ENCODE assay signal across 8 mouse cellular contexts in the genomic region with DNA sequence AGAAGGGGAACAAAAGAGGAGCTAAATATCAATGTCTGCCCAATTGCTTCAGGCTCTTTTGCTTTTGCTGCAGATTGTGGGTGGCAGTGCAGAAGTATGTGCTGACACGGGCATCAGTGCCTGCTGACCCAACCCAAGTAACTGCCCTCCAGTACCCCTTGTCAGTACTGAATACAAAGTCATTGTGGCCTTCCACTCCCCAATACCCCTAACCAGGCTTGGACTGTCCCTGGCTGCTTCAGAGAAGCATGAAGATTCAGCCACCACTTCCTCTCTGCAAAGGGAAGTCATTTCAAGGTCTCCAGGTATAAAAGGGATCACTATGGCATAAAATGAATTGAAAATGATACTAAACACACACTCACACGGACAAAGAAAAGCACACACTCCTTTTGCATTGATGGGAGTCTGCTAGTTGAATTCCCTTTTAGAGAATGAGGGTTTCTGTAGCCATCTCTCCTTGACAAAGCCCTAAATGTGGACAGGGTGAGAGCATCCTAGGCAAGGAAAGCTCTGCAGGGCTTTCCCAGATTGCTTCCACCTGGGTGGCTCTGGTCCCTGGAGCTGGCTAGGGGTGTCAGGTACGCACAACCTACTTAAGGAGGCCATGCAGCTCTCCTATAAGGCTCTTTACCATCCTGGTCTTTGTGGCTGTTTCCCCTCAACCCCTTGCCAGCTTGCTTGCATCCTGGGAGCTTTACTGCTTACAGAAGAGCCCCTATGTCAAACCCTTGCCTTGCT. TPM values are rescaled to one million over a fixed set of nuclear protein-coding genes. Genes with fewer than 3 reads are reported as not detected.
A peak's percentile ranks its signal among the peaks of the same experiment; 100 is the strongest.
DNase-seq lines count a peak whose midpoint lies in the region; ATAC-seq and TF ChIP-seq lines count a peak whose summit lies in the region.

No protein-coding gene starts in this region.

- peak overlapping the region; percentile 62 for H3K4me2 ChIP-seq in kidney, embryonic 16.5 days (replicated peaks; ENCODE audit: low read depth, low read length)
- H3K4me2 ChIP-seq in hindbrain, embryonic 12.5 days (replicated peaks) = peak overlapping the region; percentile 52
- H3K4me2 ChIP-seq in midbrain, postnatal 0 days (ENCODE audit: low read depth, low read length, poor library complexity, severe bottlenecking) = peak overlapping the region; percentile 54

- H3K4me1 ChIP-seq in kidney, embryonic 16.5 days (ENCODE audit: insufficient read depth, low read length) = no peaks in the 10 kb centered on the region
- H3K4me1 ChIP-seq in hindbrain, embryonic 12.5 days = no peaks in the 10 kb centered on the region
- no peaks in the 10 kb centered on the region for H3K4me1 ChIP-seq in midbrain, postnatal 0 days (ENCODE audit: insufficient read depth, low read length)

- H3K9ac ChIP-seq in kidney, embryonic 16.5 days (replicated peaks; ENCODE audit: low read length) = peak overlapping the region; percentile 57
- peak overlapping the region; percentile 59 for H3K9ac ChIP-seq in hindbrain, embryonic 12.5 days
- peak overlapping the region; percentile 69 for H3K9ac ChIP-seq in midbrain, postnatal 0 days (replicated peaks; ENCODE audit: low read length, poor library complexity, severe bottlenecking)

- no peak for TF ChIP-seq CTCF in midbrain, postnatal 0 days (IDR thresholded peaks at IDR 0.05)

- 59% methylated on average over 3 of the region's 3 CpGs for WGBS in kidney, embryonic 16.5 days
- WGBS in hindbrain, embryonic 12.5 days = 59% methylated on average over 3 of the region's 3 CpGs
- WGBS in midbrain, postnatal 0 days = 23% methylated on average over 3 of the region's 3 CpGs

- no peak for ATAC-seq in kidney, embryonic 16.5 days (ENCODE audit: low FRiP score, low TSS enrichment)
- ATAC-seq in hindbrain, embryonic 12.5 days (ENCODE audit: low FRiP score) = peak; percentile 32; the same call in 1 of the 2 replicates
- ATAC-seq in midbrain, postnatal 0 days (ENCODE audit: low FRiP score) = peak; percentile 65

- peaks cover 10% of the 10 kb centered on the region; the same call in 1 of the 2 replicates for H3K27me3 ChIP-seq in kidney, embryonic 16.5 days (ENCODE audit: insufficient read depth, low read length)
- peaks cover 3% of the 10 kb centered on the region; the same call in 1 of the 2 replicates for H3K27me3 ChIP-seq in hindbrain, embryonic 12.5 days
- H3K27me3 ChIP-seq in midbrain, postnatal 0 days (ENCODE audit: insufficient read depth, low read length) = no peaks in the 10 kb centered on the region

- DNase-seq in kidney, adult 11 months = no peak
- DNase-seq in cerebellum, adult 9-11 months = peak; percentile 35
- DNase-seq in midbrain, postnatal 0 days (ENCODE audit: low spot score) = no peak
- DNase-seq in spleen, postnatal 4 days (ENCODE audit: low spot score in 2 of 2) = no peak
- DNase-seq in urinary bladder, postnatal 36 days (ENCODE audit: low spot score in 2 of 2) = no peak
- DNase-seq in urinary bladder, postnatal 4 days (ENCODE audit: low spot score in 2 of 2) = no peak

- no peaks in the 10 kb centered on the region for H3K9me3 ChIP-seq in kidney, embryonic 16.5 days (ENCODE audit: low read length)
- H3K9me3 ChIP-seq in hindbrain, embryonic 12.5 days (replicated peaks) = no peaks in the 10 kb centered on the region
- H3K9me3 ChIP-seq in midbrain, postnatal 0 days (ENCODE audit: low read length) = no peaks in the 10 kb centered on the region

- H3K27ac ChIP-seq in kidney, embryonic 16.5 days (ENCODE audit: low read length) = no peak overlapping the region
- peak overlapping the region; percentile 57 for H3K27ac ChIP-seq in hindbrain, embryonic 12.5 days
- peak overlapping the region; percentile 85 for H3K27ac ChIP-seq in midbrain, postnatal 0 days (ENCODE audit: low read depth, low read length)

- peak overlapping the region; percentile 49 for H3K4me3 ChIP-seq in kidney, embryonic 16.5 days (ENCODE audit: low read length)
- peak overlapping the region; percentile 40 for H3K4me3 ChIP-seq in hindbrain, embryonic 12.5 days
- H3K4me3 ChIP-seq in midbrain, postnatal 0 days (ENCODE audit: low read depth, low read length) = peak overlapping the region; percentile 45

- no peaks in the 10 kb centered on the region for H3K36me3 ChIP-seq in kidney, embryonic 16.5 days (ENCODE audit: insufficient read depth, low read length)
- no peaks in the 10 kb centered on the region for H3K36me3 ChIP-seq in hindbrain, embryonic 12.5 days
- H3K36me3 ChIP-seq in midbrain, postnatal 0 days (ENCODE audit: insufficient read depth, low read length) = no peaks in the 10 kb centered on the region

RNA-seq across cellular contexts. Expression of a gene that starts 1.1 kb away (rescaled TPM):
- polyA plus RNA-seq in kidney, embryonic 16.5 days (2015; fragmentation: Nextera tagmentation; extraction: Ambion mirVana) = 15.1 and 15.8 TPM in 2 replicates
- polyA plus RNA-seq in hindbrain, embryonic 12.5 days (2016; fragmentation: Nextera tagmentation; extraction: Ambion mirVana) = 30.8 and 35.6 TPM in 2 replicates
- total RNA-seq in midbrain, postnatal 0 days (2014; rRNA removed) = 61.1 and 73.3 TPM in 2 replicates
- polyA plus RNA-seq in midbrain, postnatal 0 days (2015; fragmentation: Nextera tagmentation; extraction: Ambion mirVana) = 29.8 and 31.6 TPM in 2 replicates
